Mouse (Mus musculus) midbrain, embryonic 16.5 days (tissue): ENCODE measurements at regions not wholly inside any gene's neighbourhood (a gene's known extent, or its start where the extent isn't known, plus 50 kb on each side); places are given as distances from the start of the nearest gene placed in this dataset.

ENCODE experiments used
- ATAC-seq: fragments of 200-750 bp; cut with Nextera tagmentation; 2 replicates; pipeline ENCODE4 v1.8.0; 2017; ENCODE audit warnings: moderate TSS enrichment
- H3K27ac ChIP-seq: fragments of 300-500 bp; sonication (generic); 2 replicates; pipeline ENCODE4 v1.5.1; 2014; ENCODE audit warnings: mild to moderate bottlenecking, low read length, mixed read lengths
- H3K27me3 ChIP-seq: fragments of 300-500 bp; sonication (generic); 2 replicates; pipeline ENCODE4 v1.6.1; 2014; ENCODE audit warnings: low read depth, low read length, mixed read lengths; ENCODE audit not compliant: control insufficient read depth, insufficient read depth
- H3K36me3 ChIP-seq: fragments of 300-500 bp; sonication (generic); 2 replicates; pipeline ENCODE4 v1.6.1; 2014; ENCODE audit warnings: mild to moderate bottlenecking, low read length, moderate library complexity, mixed read lengths; ENCODE audit not compliant: control insufficient read depth, insufficient read depth
- H3K4me1 ChIP-seq: fragments of 300-500 bp; sonication (generic); 2 replicates; pipeline ENCODE4 v1.6.1; 2014; ENCODE audit warnings: mild to moderate bottlenecking, low read length, mixed read lengths; ENCODE audit not compliant: control insufficient read depth, insufficient read depth
- H3K4me2 ChIP-seq: fragments of 300-500 bp; sonication (generic); 2 replicates; pipeline ENCODE4 v1.6.1; 2014; ENCODE audit warnings: mild to moderate bottlenecking, low read length, mixed read lengths
- H3K4me3 ChIP-seq: fragments of 300-500 bp; sonication (generic); 2 replicates; pipeline ENCODE4 v1.5.1; 2014; ENCODE audit warnings: low read depth, mild to moderate bottlenecking, low read length, moderate library complexity, mixed read lengths
- H3K9ac ChIP-seq: fragments of 300-500 bp; sonication (generic); 2 replicates; pipeline ENCODE4 v1.6.1; 2014; ENCODE audit warnings: low read depth, low read length, mixed read lengths
- H3K9me3 ChIP-seq: fragments of 300-500 bp; sonication (generic); replicated peaks from 2 replicates; pipeline ENCODE4 v1.6.1; 2014; ENCODE audit warnings: mild to moderate bottlenecking, low read length, mixed read lengths; ENCODE audit not compliant: control insufficient read depth, poor library complexity, severe bottlenecking
- WGBS: fragments of 180-500 bp; shearing (Covaris S2); extraction: QIAGEN DNeasy Blood & Tissue Kit; methylation state at CpG from one replicate; pipeline ENCODE4 v1.1.7; 2014; 5-methylcytosine and 5-hydroxymethylcytosine counted together

GRCm38 (mm10) chrX:11880972-11881371, 279.2 kb downstream of the Bcor start:
- WGBS: 76% methylated on average over 1 of the region's 1 CpGs
- Histone ChIP-seq H3K4me2 (no peak overlapping the region), H3K4me3 (no peak overlapping the region), H3K4me1 (no peaks in the 10 kb centered on the region), H3K9me3 (no peaks in the 10 kb centered on the region), H3K9ac (no peak overlapping the region), H3K27ac (no peak overlapping the region), H3K27me3 (no peaks in the 10 kb centered on the region), H3K36me3 (no peaks in the 10 kb centered on the region)
- ATAC-seq: 0 out of 2 replicates have a peak, but pooled peaks have one; percentile 36

DNA sequence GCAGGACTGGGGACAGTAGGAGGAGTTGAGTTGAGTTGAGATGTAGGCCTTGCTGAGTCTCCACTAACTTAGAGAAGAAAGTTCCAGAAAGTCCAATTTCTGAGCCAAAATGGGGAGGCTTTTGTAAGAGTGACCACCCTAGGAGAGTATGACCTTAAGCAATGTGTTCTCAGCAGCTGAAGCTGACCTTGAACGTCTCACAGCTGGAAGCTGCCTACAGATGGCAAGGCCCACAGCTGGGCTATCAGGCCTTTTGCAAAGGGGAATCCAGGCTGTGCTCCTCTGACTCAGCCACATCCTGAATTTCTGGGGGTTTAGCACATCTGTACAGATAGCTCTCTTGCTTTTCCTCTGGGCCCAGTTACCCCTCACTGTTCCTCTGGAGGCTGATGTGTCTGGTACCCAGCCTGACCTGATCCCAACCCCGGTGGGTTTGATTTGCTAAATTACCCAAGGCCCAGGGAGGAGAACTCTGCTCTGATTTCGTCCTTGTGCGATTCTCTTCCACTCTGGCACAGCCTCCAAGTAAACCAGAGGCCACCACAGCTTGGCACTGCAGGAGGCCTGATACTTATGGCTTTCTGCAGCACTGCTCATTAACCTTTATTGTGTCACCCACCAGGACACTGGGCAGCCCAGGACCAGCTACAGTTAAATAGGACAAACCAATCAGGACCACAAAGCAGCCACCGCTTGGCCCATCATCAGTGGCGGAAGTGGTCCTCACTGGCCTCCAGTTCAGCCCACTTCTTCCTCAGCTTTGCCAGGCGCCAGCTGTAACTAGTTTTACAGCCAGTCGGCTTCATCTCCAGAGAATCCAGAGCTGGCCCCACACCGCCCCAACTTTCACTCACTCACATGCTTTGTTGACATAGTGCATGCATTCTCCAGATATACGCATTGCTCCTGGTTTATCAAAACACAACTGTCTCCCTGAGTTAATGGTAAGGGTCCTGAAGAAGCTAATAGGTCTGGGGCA, 276.1 kb downstream of the Bcor start:
- H3K27ac ChIP-seq: no peak overlapping the region

GRCm38 (mm10) chrX:11892396-11892795, 267.8 kb downstream of the Bcor start:
- Histone ChIP-seq H3K36me3 (no peaks in the 10 kb centered on the region), H3K4me3 (no peak overlapping the region), H3K4me1 (peaks cover 9% of the 10 kb centered on the region), H3K27ac (no peak overlapping the region), H3K9me3 (no peaks in the 10 kb centered on the region), H3K4me2 (no peak overlapping the region), H3K27me3 (peaks cover 4% of the 10 kb centered on the region; the same call in 1 of the 2 replicates), H3K9ac (no peak overlapping the region)
- 86% methylated on average over 5 of the region's 5 CpGs for WGBS
- no peak for ATAC-seq

More for the DNA sequence above, 276.1 kb downstream of the Bcor start:
- no peaks in the 10 kb centered on the region for H3K4me1 ChIP-seq
- no peak for ATAC-seq
- H3K4me3 ChIP-seq: no peak overlapping the region
- no peaks in the 10 kb centered on the region for H3K36me3 ChIP-seq
- H3K9ac ChIP-seq: no peak overlapping the region
- no peaks in the 10 kb centered on the region for H3K27me3 ChIP-seq
- H3K4me2 ChIP-seq: no peak overlapping the region
- WGBS: 67% methylated on average over 10 of the region's 10 CpGs
- no peaks in the 10 kb centered on the region for H3K9me3 ChIP-seq

- no peak overlapping the region for H3K9ac ChIP-seq
- H3K27me3 ChIP-seq: peaks cover 4% of the 10 kb centered on the region; the same call in 1 of the 2 replicates
- no peaks in the 10 kb centered on the region for H3K9me3 ChIP-seq
- ATAC-seq: no peak
- peak overlapping the region; percentile 66; the same call in 1 of the 2 replicates for H3K27ac ChIP-seq
- no peaks in the 10 kb centered on the region for H3K36me3 ChIP-seq
- no peak overlapping the region for H3K4me3 ChIP-seq
- H3K4me2 ChIP-seq: no peak overlapping the region
- WGBS: 48% methylated on average over 9 of the region's 10 CpGs
- H3K4me1 ChIP-seq: peaks cover 9% of the 10 kb centered on the region
Observed at GRCm38 (mm10) chrX:11893606-11894279, 266.4 kb downstream of the Bcor start.

DNA sequence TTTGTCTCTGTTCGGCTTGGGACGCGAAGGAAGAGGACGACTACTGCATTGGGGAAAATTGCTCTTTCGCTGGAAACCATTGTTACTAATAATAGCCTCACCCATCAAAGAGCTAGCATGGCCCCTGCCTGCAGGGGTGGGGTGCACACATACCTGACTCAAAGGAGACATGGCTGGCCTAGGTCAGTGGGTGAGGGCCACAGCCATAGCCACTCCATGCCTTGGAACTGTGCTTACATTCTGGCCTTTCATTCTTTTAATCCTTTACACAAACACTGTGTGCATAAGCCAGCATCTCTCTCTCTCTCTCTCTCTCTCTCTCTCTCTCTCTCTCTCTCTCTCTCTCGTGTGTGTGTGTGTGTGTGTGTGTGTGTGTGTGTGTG, 265.9 kb downstream of the Bcor start:
- peak; percentile 69; the same call in 1 of the 2 replicates for ATAC-seq
- H3K27me3 ChIP-seq: peaks cover 4% of the 10 kb centered on the region; the same call in 1 of the 2 replicates
- no peak overlapping the region for H3K4me3 ChIP-seq
- peaks cover 9% of the 10 kb centered on the region for H3K4me1 ChIP-seq
- 43% methylated on average over 5 of the region's 6 CpGs for WGBS
- H3K4me2 ChIP-seq: no peak overlapping the region
- H3K9ac ChIP-seq: no peak overlapping the region
- H3K9me3 ChIP-seq: no peaks in the 10 kb centered on the region
- no peaks in the 10 kb centered on the region for H3K36me3 ChIP-seq
- peak overlapping the region; percentile 66; the same call in 1 of the 2 replicates for H3K27ac ChIP-seq

DNA sequence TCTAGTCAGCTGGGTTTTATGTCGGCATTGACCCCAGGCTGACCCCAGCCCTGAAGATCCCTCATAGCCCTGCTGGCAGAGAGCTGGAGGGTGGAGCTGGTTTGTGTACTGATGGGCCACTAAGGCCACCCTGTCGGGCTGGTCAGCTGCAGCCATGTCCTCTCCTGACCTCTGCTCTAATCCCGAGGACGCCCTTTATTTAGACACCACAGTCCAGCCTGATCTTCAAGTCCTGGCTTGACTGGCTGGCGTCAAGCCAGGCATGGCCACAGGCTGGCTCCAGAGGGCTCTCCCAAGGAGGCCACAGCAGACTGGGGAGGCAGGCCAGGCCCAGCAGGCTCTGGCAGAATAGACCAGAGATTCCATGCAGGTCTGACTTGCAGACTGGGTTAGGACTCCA, 264.8 kb downstream of the Bcor start:
- H3K4me2 ChIP-seq: no peak overlapping the region
- peaks cover 9% of the 10 kb centered on the region for H3K4me1 ChIP-seq
- no peak overlapping the region for H3K27ac ChIP-seq
- peaks cover 4% of the 10 kb centered on the region; the same call in 1 of the 2 replicates for H3K27me3 ChIP-seq
- no peak overlapping the region for H3K4me3 ChIP-seq
- no peak overlapping the region for H3K9ac ChIP-seq
- ATAC-seq: no peak
- no peaks in the 10 kb centered on the region for H3K36me3 ChIP-seq
- no peaks in the 10 kb centered on the region for H3K9me3 ChIP-seq
- WGBS: 29% methylated on average over 5 of the region's 5 CpGs

DNA sequence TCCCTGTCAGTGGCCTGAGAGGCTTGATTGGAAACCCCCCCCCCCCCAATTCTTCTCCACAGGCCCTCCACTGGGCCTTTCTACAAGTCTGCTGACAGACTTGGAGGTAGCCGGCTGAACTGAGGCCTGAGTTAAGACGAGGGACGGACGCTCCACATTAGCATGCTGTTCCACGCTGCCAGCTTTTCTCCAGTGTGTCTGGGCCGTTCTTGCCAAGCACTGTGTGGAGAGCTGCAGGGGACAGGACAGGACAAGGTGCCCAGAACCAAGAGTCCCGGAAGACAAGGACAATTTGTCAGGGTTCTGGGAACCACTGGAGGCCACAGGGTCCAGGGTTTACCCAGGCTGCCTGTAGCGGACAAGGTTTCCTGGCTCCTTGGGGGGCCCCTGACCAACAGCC, 261.9 kb downstream of the Bcor start:
- Histone ChIP-seq H3K9me3 (no peaks in the 10 kb centered on the region), H3K4me3 (no peak overlapping the region), H3K9ac (no peak overlapping the region), H3K36me3 (no peaks in the 10 kb centered on the region), H3K27ac (no peak overlapping the region), H3K27me3 (peaks cover 4% of the 10 kb centered on the region), H3K4me2 (no peak overlapping the region), H3K4me1 (peaks cover 9% of the 10 kb centered on the region)
- WGBS: 54% methylated on average over 8 of the region's 8 CpGs
- no peak for ATAC-seq

- H3K4me1 ChIP-seq: peaks cover 7% of the 10 kb centered on the region
- H3K4me2 ChIP-seq: no peak overlapping the region
- H3K4me3 ChIP-seq: no peak overlapping the region
- H3K27me3 ChIP-seq: peaks cover 4% of the 10 kb centered on the region
- H3K27ac ChIP-seq: no peak overlapping the region
- H3K36me3 ChIP-seq: no peaks in the 10 kb centered on the region
- no peak for ATAC-seq
- no peak overlapping the region for H3K9ac ChIP-seq
- WGBS: 86% methylated on average over 6 of the region's 6 CpGs
- H3K9me3 ChIP-seq: no peaks in the 10 kb centered on the region
Observed at GRCm38 (mm10) chrX:11899051-11899450, 261.1 kb downstream of the Bcor start.

DNA sequence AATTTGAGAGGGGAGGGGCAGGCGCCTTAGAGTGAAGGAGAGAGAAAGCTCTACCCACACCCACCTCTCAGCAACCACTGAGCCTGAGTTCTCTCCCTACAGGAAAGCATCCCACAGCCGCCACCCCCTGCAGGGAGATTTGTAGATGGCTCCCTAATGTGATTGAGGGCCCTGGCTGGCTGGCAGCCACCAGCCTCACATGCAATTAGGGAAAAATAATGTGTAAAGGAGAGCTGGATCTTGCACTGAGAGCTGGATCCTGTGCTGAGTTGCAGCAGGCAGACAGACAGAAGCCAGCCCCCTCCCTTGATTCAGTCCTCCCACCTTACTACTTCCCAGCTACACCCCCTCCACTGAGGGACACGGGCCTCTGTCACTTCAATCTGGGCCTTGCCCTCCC, 260.2 kb downstream of the Bcor start:
- H3K36me3 ChIP-seq: no peaks in the 10 kb centered on the region
- H3K4me2 ChIP-seq: no peak overlapping the region
- peaks cover 4% of the 10 kb centered on the region for H3K27me3 ChIP-seq
- no peak for ATAC-seq
- H3K9ac ChIP-seq: no peak overlapping the region
- H3K9me3 ChIP-seq: no peaks in the 10 kb centered on the region
- H3K27ac ChIP-seq: no peak overlapping the region
- H3K4me3 ChIP-seq: no peak overlapping the region
- 60% methylated on average over 3 of the region's 3 CpGs for WGBS
- H3K4me1 ChIP-seq: peaks cover 1% of the 10 kb centered on the region
